Mouse (Mus musculus): ENCODE results near the gene Mxra8. TPM values are rescaled to one million over a fixed set of nuclear protein-coding genes. Genes with fewer than 3 reads are reported as not detected.

The Mxra8 gene
- polyA plus RNA-seq (2015; fragmentation: Nextera tagmentation; extraction: Ambion mirVana) = 76.6 and 92.7 TPM in 2 replicates

DNA sequence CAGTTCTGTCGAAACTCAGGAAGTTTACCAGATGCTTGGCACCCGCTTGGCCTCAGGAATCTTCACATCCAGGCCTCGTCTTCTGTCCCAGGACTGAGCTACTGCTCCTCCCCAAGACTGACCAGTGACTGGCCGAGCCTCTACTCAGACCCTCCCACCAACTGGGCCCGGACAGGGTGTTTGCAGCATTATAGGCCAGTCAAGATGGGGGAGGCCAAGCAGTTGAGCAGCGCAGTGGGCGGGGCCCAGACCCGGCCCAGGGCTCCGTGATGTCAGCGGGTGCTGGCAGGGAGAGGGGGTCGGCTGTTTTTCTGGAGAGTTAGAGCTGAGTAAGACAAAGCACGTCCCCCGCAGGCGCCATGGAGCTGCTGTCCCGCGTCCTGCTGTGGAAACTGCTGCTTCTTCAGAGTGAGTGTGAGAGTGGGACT, at the start of gene Mxra8:
Mxra8 (plus strand) TSS at position 198 of the 428 bp plus-strand sequence.
- peak within 1 kb of the TSS; percentile 79 for H3K9ac ChIP-seq
- peak; percentile 87 for ATAC-seq (ENCODE audit: low FRiP score, low read depth)
- peak within 1 kb of the TSS; percentile 69 for H3K27ac ChIP-seq
- 0 out of 2 replicates have a peak, but pooled peaks cover 6% of the 10 kb centered on the region for H3K27me3 ChIP-seq
- H3K4me2 ChIP-seq (replicated peaks) = peak within 1 kb of the TSS; percentile 98
- peak within 1 kb of the TSS; percentile 60 for H3K4me3 ChIP-seq
- H3K4me1 ChIP-seq = peaks cover 33% of the 10 kb centered on the region
- WGBS = 3% methylated on average over 16 of the region's 16 CpGs
- peaks cover 26% of the 10 kb centered on the region for H3K36me3 ChIP-seq
- H3K9me3 ChIP-seq = no peaks in the 10 kb centered on the region

DNA sequence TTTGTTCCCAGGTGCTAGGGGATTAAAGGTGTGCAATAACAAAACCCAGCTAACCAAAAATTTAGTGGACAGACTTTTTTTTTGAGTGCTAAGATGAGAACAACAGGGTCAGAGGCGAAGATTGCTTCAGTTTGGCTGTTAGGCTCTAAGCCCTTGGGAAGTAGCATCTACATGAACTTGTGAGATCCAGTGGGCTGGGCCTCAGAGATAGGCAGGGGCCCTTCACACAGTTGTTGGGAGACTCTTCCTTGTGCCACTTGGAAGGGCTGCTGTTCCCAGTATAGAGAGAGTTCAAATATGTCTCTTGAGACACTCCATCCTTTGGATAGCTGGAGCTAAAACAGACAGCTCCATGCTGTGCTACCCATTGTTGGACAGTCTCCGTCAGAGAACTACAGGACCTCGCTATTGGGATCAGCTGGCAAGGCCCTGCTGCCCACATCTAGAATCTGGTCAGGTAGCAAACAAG, 49.4 kb upstream of the Mxra8 start, which contains the start of gene Ankrd65:
Ankrd65 (plus strand) TSS at position 419 of the 469 bp plus-strand sequence.
- Histone ChIP-seq H3K9me3 (no peaks in the 10 kb centered on the region), H3K4me2 (replicated peaks) (no peak within 1 kb of the TSS), H3K27me3 (peaks cover 5% of the 10 kb centered on the region; the same call in 1 of the 2 replicates), H3K4me1 (no peaks in the 10 kb centered on the region), H3K27ac (no peak within 1 kb of the TSS), H3K36me3 (no peaks in the 10 kb centered on the region), H3K4me3 (no peak within 1 kb of the TSS), H3K9ac (no peak within 1 kb of the TSS; the same call in 1 of the 2 replicates)
- WGBS = 77% methylated on average over 3 of the region's 3 CpGs
- ATAC-seq (ENCODE audit: low FRiP score, low read depth) = no peak

DNA sequence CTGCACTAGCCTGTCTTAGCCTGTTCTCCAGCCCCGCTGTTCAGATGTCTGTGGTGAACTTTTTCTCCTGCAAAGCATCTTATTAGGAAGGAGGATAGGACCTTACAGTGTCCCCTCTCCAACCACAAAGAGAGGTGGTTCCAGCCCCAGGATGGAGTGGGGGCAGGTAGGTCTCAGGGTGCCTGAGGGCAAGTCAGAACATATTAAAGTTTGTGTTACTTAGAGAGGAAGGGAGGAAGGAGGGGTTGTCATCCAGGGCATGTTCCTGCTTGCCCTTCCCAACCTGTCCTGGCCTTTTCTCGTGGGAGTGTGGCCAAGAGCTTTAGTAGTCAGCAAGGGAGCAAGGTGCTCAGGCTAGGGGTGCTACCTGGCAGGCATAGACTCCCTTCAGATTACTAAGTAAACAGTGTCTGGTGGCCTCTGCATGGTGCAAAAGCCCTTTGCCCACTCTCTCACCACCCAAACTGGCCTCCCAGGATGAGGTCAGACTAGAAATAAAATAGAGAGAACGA, 48.8 kb upstream of the Mxra8 start:
- Histone ChIP-seq H3K4me3 (no peak overlapping the region), H3K4me1 (no peaks in the 10 kb centered on the region), H3K27me3 (peaks cover 5% of the 10 kb centered on the region; the same call in 1 of the 2 replicates), H3K9me3 (no peaks in the 10 kb centered on the region), H3K4me2 (replicated peaks) (no peak overlapping the region), H3K27ac (no peak overlapping the region), H3K9ac (no peak overlapping the region), H3K36me3 (no peaks in the 10 kb centered on the region)
- 63% methylated on average over 3 of the region's 3 CpGs for WGBS
- no peak for ATAC-seq (ENCODE audit: low FRiP score, low read depth)

GRCm38 (mm10) chr4:155791240-155791933, 48.1 kb upstream of the Mxra8 start:
- no peak overlapping the region for H3K27ac ChIP-seq
- no peak overlapping the region for H3K4me2 ChIP-seq (replicated peaks)
- ATAC-seq (ENCODE audit: low FRiP score, low read depth) = no peak
- H3K36me3 ChIP-seq = no peaks in the 10 kb centered on the region
- no peaks in the 10 kb centered on the region for H3K4me1 ChIP-seq
- no peak overlapping the region for H3K4me3 ChIP-seq
- peaks cover 5% of the 10 kb centered on the region; the same call in 1 of the 2 replicates for H3K27me3 ChIP-seq
- H3K9ac ChIP-seq = no peak overlapping the region; the same call in 1 of the 2 replicates
- no peaks in the 10 kb centered on the region for H3K9me3 ChIP-seq
- 66% methylated on average over 24 of the region's 24 CpGs for WGBS

GRCm38 (mm10) chr4:155793730-155794129, 45.8 kb upstream of the Mxra8 start:
- H3K27me3 ChIP-seq = peaks cover 5% of the 10 kb centered on the region; the same call in 1 of the 2 replicates
- no peak overlapping the region for H3K27ac ChIP-seq
- ATAC-seq (ENCODE audit: low FRiP score, low read depth) = no peak
- H3K36me3 ChIP-seq = no peaks in the 10 kb centered on the region
- H3K4me1 ChIP-seq = no peaks in the 10 kb centered on the region
- 75% methylated on average over 2 of the region's 2 CpGs for WGBS
- no peaks in the 10 kb centered on the region for H3K9me3 ChIP-seq
- no peak overlapping the region for H3K9ac ChIP-seq
- H3K4me2 ChIP-seq (replicated peaks) = no peak overlapping the region
- no peak overlapping the region for H3K4me3 ChIP-seq

DNA sequence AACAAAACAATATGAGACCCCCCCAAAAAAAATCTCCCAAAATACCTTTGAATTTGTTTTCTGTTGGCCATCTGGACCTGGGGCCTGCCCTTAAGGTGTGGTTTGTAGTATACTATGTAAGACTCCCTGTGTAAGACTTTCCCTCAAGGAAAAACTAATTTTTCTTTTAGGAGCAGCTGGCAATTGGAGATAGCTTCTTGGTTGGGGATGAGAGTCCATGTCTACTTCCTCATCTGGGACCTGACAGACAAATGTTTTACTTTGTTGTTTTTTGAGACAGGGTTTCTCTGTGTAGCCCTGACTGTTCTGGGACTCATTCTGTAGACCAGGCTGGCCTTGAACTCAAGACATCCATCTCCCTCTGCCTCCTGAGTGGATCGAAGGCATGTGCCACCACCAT, 37.4 kb upstream of the Mxra8 start:
- Histone ChIP-seq H3K9ac (no peak overlapping the region), H3K4me2 (replicated peaks) (0 out of 2 replicates have a peak overlapping the region, but pooled peaks have one; percentile 75), H3K27ac (no peak overlapping the region), H3K4me3 (no peak overlapping the region), H3K27me3 (no peaks in the 10 kb centered on the region), H3K9me3 (no peaks in the 10 kb centered on the region), H3K36me3 (peaks cover 19% of the 10 kb centered on the region), H3K4me1 (peaks cover 19% of the 10 kb centered on the region)
- WGBS = 100% methylated on average over 1 of the region's 1 CpGs
- no peak for ATAC-seq (ENCODE audit: low FRiP score, low read depth)

DNA sequence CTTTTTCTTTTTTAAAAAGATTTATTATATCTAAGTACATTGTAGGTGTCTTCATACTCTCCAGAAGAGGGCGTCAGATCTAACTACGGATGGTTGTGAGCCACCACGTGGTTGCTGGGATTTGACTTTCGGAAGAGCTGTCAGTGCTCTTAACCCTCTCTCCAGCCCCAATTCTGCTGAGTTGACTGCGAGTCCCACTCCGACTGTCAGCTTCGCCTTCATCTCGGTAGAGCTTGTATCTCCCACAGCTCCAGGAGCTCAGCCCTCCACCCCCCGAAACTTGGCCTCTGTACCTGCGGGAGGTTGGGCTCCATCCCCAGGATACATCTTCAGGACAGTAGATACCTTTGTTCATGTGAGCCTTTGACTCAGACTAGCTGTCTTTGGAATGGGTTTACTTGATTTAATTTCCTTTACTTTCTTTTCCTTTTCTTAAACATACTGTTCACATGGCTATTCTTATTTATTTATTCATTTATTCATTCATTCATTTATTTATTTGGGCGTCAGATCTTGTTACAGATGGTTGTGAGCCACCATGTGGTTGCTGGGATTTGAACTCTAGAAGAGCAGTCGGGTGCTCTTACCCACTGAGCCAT, 36.6 kb upstream of the Mxra8 start, which contains the start of gene Mrpl20:
Mrpl20 (plus strand) TSS at position 138 of the 599 bp plus-strand sequence.
- no peaks in the 10 kb centered on the region for H3K9me3 ChIP-seq
- H3K27ac ChIP-seq = peak within 1 kb of the TSS; percentile 44; the same call in 1 of the 2 replicates
- H3K9ac ChIP-seq = peak within 1 kb of the TSS; percentile 89
- no peak for ATAC-seq (ENCODE audit: low FRiP score, low read depth)
- no peaks in the 10 kb centered on the region for H3K27me3 ChIP-seq
- 9% methylated on average over 12 of the region's 12 CpGs for WGBS
- H3K4me2 ChIP-seq (replicated peaks) = peak within 1 kb of the TSS; percentile 75
- peak within 1 kb of the TSS; percentile 93 for H3K4me3 ChIP-seq
- H3K4me1 ChIP-seq = peaks cover 19% of the 10 kb centered on the region
- H3K36me3 ChIP-seq = peaks cover 27% of the 10 kb centered on the region

GRCm38 (mm10) chr4:155803340-155804041, 36.0 kb upstream of the Mxra8 start:
- Histone ChIP-seq H3K4me1 (peaks cover 19% of the 10 kb centered on the region), H3K4me2 (replicated peaks) (peak overlapping the region; percentile 75), H3K9me3 (no peaks in the 10 kb centered on the region), H3K27ac (peak overlapping the region; percentile 44; the same call in 1 of the 2 replicates), H3K36me3 (peaks cover 33% of the 10 kb centered on the region), H3K9ac (peak overlapping the region; percentile 89), H3K4me3 (peak overlapping the region; percentile 93), H3K27me3 (no peaks in the 10 kb centered on the region)
- ATAC-seq (ENCODE audit: low FRiP score, low read depth) = peak; percentile 97
- WGBS = 0% methylated on average over 53 of the region's 58 CpGs

DNA sequence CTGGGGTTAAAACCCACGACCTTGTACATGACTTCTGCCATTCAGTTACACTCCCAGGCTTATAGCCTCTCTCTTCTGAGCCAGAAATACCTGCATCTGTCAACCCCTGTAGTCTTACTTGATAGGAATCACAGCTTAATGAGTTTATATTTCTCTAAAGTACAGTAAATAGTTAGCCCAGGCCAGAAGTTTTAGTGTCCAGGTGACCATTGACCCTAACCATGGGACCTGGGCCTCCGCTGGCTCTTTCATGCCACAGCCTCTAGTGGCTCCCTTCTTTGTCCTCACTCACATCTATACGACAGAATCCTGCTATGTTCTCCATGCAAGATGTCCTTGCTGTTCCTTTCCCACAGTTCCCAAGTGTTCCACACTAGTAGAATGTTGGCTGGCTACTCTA, 31.6 kb upstream of the Mxra8 start:
- Histone ChIP-seq H3K9ac (no peak overlapping the region), H3K4me3 (no peak overlapping the region), H3K36me3 (peaks cover 60% of the 10 kb centered on the region), H3K27ac (no peak overlapping the region), H3K4me2 (replicated peaks) (no peak overlapping the region), H3K27me3 (no peaks in the 10 kb centered on the region), H3K4me1 (peaks cover 19% of the 10 kb centered on the region), H3K9me3 (no peaks in the 10 kb centered on the region)
- ATAC-seq (ENCODE audit: low FRiP score, low read depth) = no peak
- WGBS = 87% methylated on average over 3 of the region's 3 CpGs

- Histone ChIP-seq H3K27ac (peak within 1 kb of the TSS; percentile 82), H3K4me3 (peak within 1 kb of the TSS; percentile 100), H3K4me2 (replicated peaks) (peak within 1 kb of the TSS; percentile 95), H3K27me3 (no peaks in the 10 kb centered on the region), H3K9me3 (no peaks in the 10 kb centered on the region), H3K4me1 (peaks cover 17% of the 10 kb centered on the region), H3K9ac (peak within 1 kb of the TSS; percentile 100), H3K36me3 (peaks cover 74% of the 10 kb centered on the region)
- ATAC-seq (ENCODE audit: low FRiP score, low read depth) = peak; percentile 99
- WGBS = under 1% methylated on average over 60 of the region's 60 CpGs
Observed at GRCm38 (mm10) chr4:155811929-155812664, 27.4 kb upstream of the Mxra8 start, which contains the start of gene Ccnl2. Gene Ccnl2 (plus strand): TSS chr4:155812489.

DNA sequence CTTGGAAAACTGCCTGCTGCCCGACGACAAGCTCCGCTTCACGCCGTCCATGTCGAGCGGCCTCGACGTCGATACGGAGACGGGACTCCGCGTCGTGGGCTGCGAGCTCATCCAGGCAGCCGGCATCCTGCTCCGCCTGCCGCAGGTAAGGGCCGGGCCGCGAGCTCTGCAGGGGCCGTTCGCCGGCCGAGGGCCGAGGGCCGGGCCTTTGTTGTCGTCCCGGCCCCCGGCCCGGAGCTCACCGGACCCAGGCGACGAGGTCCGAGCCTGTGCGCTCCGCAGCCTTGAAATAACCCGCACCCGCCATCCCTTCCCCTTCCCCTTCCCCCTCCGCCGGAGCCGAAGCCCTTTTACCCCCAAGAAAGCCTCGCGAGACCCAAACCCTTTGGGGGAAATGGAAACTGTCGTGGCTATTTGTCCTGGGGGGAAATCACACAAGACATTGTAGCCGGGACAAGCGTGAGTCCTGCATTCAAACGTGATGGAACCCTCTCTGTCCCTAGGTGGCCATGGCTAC, 26.8 kb upstream of the Mxra8 start:
- H3K9me3 ChIP-seq = no peaks in the 10 kb centered on the region
- under 1% methylated on average over 48 of the region's 49 CpGs for WGBS
- H3K4me2 ChIP-seq (replicated peaks) = peak overlapping the region; percentile 95
- peak; percentile 30 for ATAC-seq (ENCODE audit: low FRiP score, low read depth)
- H3K27ac ChIP-seq = peak overlapping the region; percentile 82
- peak overlapping the region; percentile 100 for H3K4me3 ChIP-seq
- H3K36me3 ChIP-seq = peaks cover 74% of the 10 kb centered on the region
- peak overlapping the region; percentile 100 for H3K9ac ChIP-seq
- no peaks in the 10 kb centered on the region for H3K27me3 ChIP-seq
- H3K4me1 ChIP-seq = peaks cover 17% of the 10 kb centered on the region
